Mouse (Mus musculus) MEL (cell line): ENCODE measurements around the gene Pah. TPM values are rescaled to one million over a fixed set of nuclear protein-coding genes. Genes with fewer than 3 reads are reported as not detected.

ENCODE experiments used
- DNase-seq: peaks from one replicate; pipeline ENCODE4 v3.0.0; 2011; ENCODE audit warnings: low read depth, low spot score
- H3K27ac ChIP-seq: 2 replicates; pipeline ENCODE4 v1.5.1; 2012; ENCODE audit warnings: low read depth, mild to moderate bottlenecking, control low read depth, low read length, moderate library complexity; ENCODE audit not compliant: control insufficient read depth
- H3K27me3 ChIP-seq, 2 experiments: fragments of 150-350 bp in 1 of 2; sonication (generic) in 1 of 2; 2 replicates each; pipeline ENCODE4 v1.6.1; 2012; ENCODE audit warnings: low read length in 2 of 2, mild to moderate bottlenecking in 2 of 2, improper control_type of control experiment in 1 of 2, moderate library complexity in 1 of 2; ENCODE audit not compliant: insufficient read depth in 2 of 2, control insufficient read depth in 1 of 2
- H3K36me3 ChIP-seq, 2 experiments: 2 replicates each; pipeline ENCODE4 v1.6.1; 2012 to 2014; ENCODE audit warnings: low read length in 2 of 2, improper control_type of control experiment in 1 of 2, inconsistent platforms in 1 of 2, mild to moderate bottlenecking in 1 of 2; ENCODE audit not compliant: insufficient read depth in 2 of 2, control insufficient read depth in 1 of 2
- H3K4me1 ChIP-seq, 2 experiments: fragments of 150-350 bp in 1 of 2; sonication (generic) in 1 of 2; 2 replicates each; pipeline ENCODE4 v1.6.1; 2012; ENCODE audit warnings: low read length in 2 of 2, improper control_type of control experiment in 1 of 2, mild to moderate bottlenecking in 1 of 2; ENCODE audit not compliant: insufficient read depth in 2 of 2, control insufficient read depth in 1 of 2
- H3K4me3 ChIP-seq, 2 experiments: fragments of 150-350 bp in 1 of 2; sonication (generic) in 1 of 2; 2 replicates each; pipeline ENCODE4 v1.5.1; 2012; ENCODE audit warnings: low read depth in 2 of 2, low read length in 2 of 2, mild to moderate bottlenecking in 2 of 2, moderate library complexity in 2 of 2, control low read depth in 1 of 2, improper control_type of control experiment in 1 of 2; ENCODE audit not compliant: control insufficient read depth in 1 of 2, insufficient read depth in 1 of 2
- H3K79me2 ChIP-seq: 2 replicates; pipeline ENCODE4 v1.6.1; 2012; ENCODE audit warnings: mild to moderate bottlenecking, low read length, moderate library complexity; ENCODE audit not compliant: control insufficient read depth, poor library complexity, insufficient read depth
- H3K9ac ChIP-seq: 2 replicates; pipeline ENCODE4 v1.6.1; 2012; ENCODE audit warnings: low read depth, mild to moderate bottlenecking, control low read depth, low read length, moderate library complexity; ENCODE audit not compliant: control insufficient read depth, poor library complexity, severe bottlenecking
- H3K9me3 ChIP-seq: fragments of 150-350 bp; sonication (generic); replicated peaks from 2 replicates; pipeline ENCODE4 v1.6.1; 2012; ENCODE audit warnings: mild to moderate bottlenecking, low read length, improper control_type of control experiment, moderate library complexity; ENCODE audit not compliant: insufficient read depth
- CHD2 ChIP-seq: IDR thresholded peaks from 2 replicates; pipeline ENCODE4 v1.6.1; 2011; ENCODE audit warnings: low read length, improper control_type of control experiment
- ELF1 ChIP-seq: IDR thresholded peaks from 2 replicates; pipeline ENCODE4 v1.6.1; 2014; ENCODE audit warnings: low read depth, mild to moderate bottlenecking, inconsistent platforms, low read length, improper control_type of control experiment, moderate library complexity
- GATA1 ChIP-seq: IDR thresholded peaks from 2 replicates; pipeline ENCODE4 v1.6.1; 2011; ENCODE audit warnings: low read depth, low read length, improper control_type of control experiment
- HCFC1 ChIP-seq: IDR thresholded peaks from 2 replicates; pipeline ENCODE4 v1.6.1; 2012; ENCODE audit warnings: low read depth, mild to moderate bottlenecking, inconsistent platforms, low read length, improper control_type of control experiment, moderate library complexity
- JUND ChIP-seq: IDR thresholded peaks from 2 replicates; pipeline ENCODE4 v1.6.1; 2011; ENCODE audit warnings: low read depth, mild to moderate bottlenecking, improper control_type of control experiment, low read length
- KAT2A ChIP-seq: conservative IDR thresholded peaks from 2 replicates; pipeline ENCODE4 v1.6.1; 2012; ENCODE audit warnings: low read depth, low read length, improper control_type of control experiment, inconsistent platforms
- MAFK ChIP-seq: IDR thresholded peaks from 2 replicates; pipeline ENCODE4 v1.6.1; 2011; ENCODE audit warnings: low read depth, mild to moderate bottlenecking, low read length, improper control_type of control experiment, borderline replicate concordance
- MAX ChIP-seq: IDR thresholded peaks from 2 replicates; pipeline ENCODE4 v1.6.1; 2011; ENCODE audit warnings: low read length, improper control_type of control experiment
- MAZ ChIP-seq: IDR thresholded peaks from 2 replicates; pipeline ENCODE4 v1.6.1; 2012; ENCODE audit warnings: low read depth, mild to moderate bottlenecking, inconsistent platforms, low read length, improper control_type of control experiment
- MXI1 ChIP-seq: IDR thresholded peaks from 2 replicates; pipeline ENCODE4 v1.6.1; 2011; ENCODE audit warnings: mild to moderate bottlenecking, low read depth, low read length, improper control_type of control experiment
- MYB ChIP-seq: IDR thresholded peaks from 2 replicates; pipeline ENCODE4 v1.6.1; 2011; ENCODE audit warnings: mild to moderate bottlenecking, low read depth, low read length, improper control_type of control experiment
- MYC ChIP-seq: IDR thresholded peaks from 2 replicates; pipeline ENCODE4 v1.6.1; 2011; ENCODE audit warnings: low read depth, mild to moderate bottlenecking, low read length, improper control_type of control experiment, moderate library complexity
- NELFE ChIP-seq: IDR thresholded peaks from 2 replicates; pipeline ENCODE4 v1.6.1; 2011; ENCODE audit warnings: low read depth, low read length, improper control_type of control experiment
- POLR2A ChIP-seq, 2 experiments: IDR thresholded peaks; 2 replicates each; pipeline ENCODE4 v1.6.1; 2011 to 2012; ENCODE audit warnings: low read length in 2 of 2, mild to moderate bottlenecking in 2 of 2, control low read depth in 1 of 2, improper control_type of control experiment in 1 of 2, low read depth in 1 of 2, moderate library complexity in 1 of 2; ENCODE audit not compliant: control insufficient read depth in 1 of 2, insufficient read depth in 1 of 2, poor library complexity in 1 of 2
- RAD21 ChIP-seq: IDR thresholded peaks from 2 replicates; pipeline ENCODE4 v1.6.1; 2011; ENCODE audit warnings: mild to moderate bottlenecking, low read depth, low read length, improper control_type of control experiment
- TCF12 ChIP-seq: IDR thresholded peaks from 2 replicates; pipeline ENCODE4 v1.6.1; 2014; ENCODE audit warnings: low read depth, mild to moderate bottlenecking, inconsistent platforms, low read length, improper control_type of control experiment, moderate library complexity
- UBTF ChIP-seq: IDR thresholded peaks from 2 replicates; pipeline ENCODE4 v1.6.1; 2012; ENCODE audit warnings: low read depth, mild to moderate bottlenecking, inconsistent platforms, low read length, improper control_type of control experiment, moderate library complexity, borderline replicate concordance; ENCODE audit not compliant: insufficient read depth
- ZKSCAN1 ChIP-seq: IDR thresholded peaks from 2 replicates; pipeline ENCODE4 v1.6.1; 2012; ENCODE audit warnings: low read depth, mild to moderate bottlenecking, inconsistent platforms, low read length, improper control_type of control experiment, moderate library complexity
- ZMIZ1 ChIP-seq: IDR thresholded peaks from 2 replicates; pipeline ENCODE4 v1.6.1; 2012; ENCODE audit warnings: low read depth, mild to moderate bottlenecking, inconsistent platforms, low read length, improper control_type of control experiment, moderate library complexity
- polyA plus RNA-seq, 2 experiments: library from polyadenylated mRNA; stranded (reverse) in 1 of 2; unstranded in 1 of 2; fragments of >175 nt in 1 of 2; fragments of >200 nt in 1 of 2; gene quantifications; 2 replicates each; pipeline versions ENCODE4 v1.2.1 to v1.2.4; 2012; ENCODE audit warnings: low replicate concordance in 2 of 2, low read depth in 1 of 2; ENCODE audit not compliant: insufficient read length in 2 of 2, insufficient read depth in 1 of 2, missing spikeins in 1 of 2
- total RNA-seq: library from RNA; depleted of rRNA; stranded (reverse); fragments of 300-350 nt; gene quantifications from 2 replicates; pipeline ENCODE4 v1.2.3, GENCODE M21; 2012; rRNA removed

Gene Pah
- total and polyA plus RNA-seq, 3 experiments, result not detected

GRCm38 (mm10) chr10:87625196-87625595, 103.6 kb downstream of the Pah start:
- Histone ChIP-seq H3K4me3 (no peak overlapping the region), H3K4me1 (no peaks in the 10 kb centered on the region), H3K79me2 (no peaks in the 10 kb centered on the region), H3K36me3 (no peaks in the 10 kb centered on the region), H3K27ac (no peak overlapping the region), H3K9me3 (no peaks in the 10 kb centered on the region), H3K27me3 (no peaks in the 10 kb centered on the region), H3K9ac (no peak overlapping the region)
- DNase-seq, result no peak
- TF ChIP-seq ELF1 (no peak), MXI1 (no peak), ZMIZ1 (no peak), NELFE (no peak), MAZ (no peak), MYC (no peak), TCF12 (no peak), UBTF (no peak), MAX (no peak), ZKSCAN1 (no peak), HCFC1 (no peak), MAFK (no peak), RAD21 (no peak), CHD2 (no peak), KAT2A (no peak), POLR2A (IDR thresholded peaks at IDR 0.05; ENCODE audit: control insufficient read depth in 1 of 2, insufficient read depth in 1 of 2, low read depth in 1 of 2, low read length in 2 of 2, poor library complexity in 1 of 2) (no peak), GATA1 (no peak), MYB (no peak), JUND (no peak)

Other genes with a start within 250 kb of the Pah start
- not detected in 2 replicates for gene Ascl1, start 28.1 kb upstream of the Pah start, total RNA-seq
- gene Ascl1, start 28.1 kb upstream of the Pah start, polyA plus RNA-seq, result not detected